Mouse (Mus musculus) left cerebral cortex, postnatal 25 days (tissue): ENCODE measurements around the gene St6galnac6. TPM values are rescaled to one million over a fixed set of nuclear protein-coding genes. Genes with fewer than 3 reads are reported as not detected.

Experiments
- DNase-seq, 2 experiments: peaks; one replicate each; pipeline ENCODE4 v3.0.0; 2022; ENCODE audit warnings: low spot score in 2 of 2, mixed read lengths in 1 of 2
- intact Hi-C: fragments of 180-260 bp; cut with DNase I; formaldehyde crosslinking; loops from one replicate; pipeline ENCODE4 v1.15.1; 2025
- total RNA-seq, 2 experiments: library from RNA; stranded (reverse); gene quantifications; 2 replicates each; pipeline ENCODE4 v1.2.3; 2021

The St6galnac6 gene
- total RNA-seq, 2 experiments from 2014 or later = 112 to 117 TPM

DNA sequence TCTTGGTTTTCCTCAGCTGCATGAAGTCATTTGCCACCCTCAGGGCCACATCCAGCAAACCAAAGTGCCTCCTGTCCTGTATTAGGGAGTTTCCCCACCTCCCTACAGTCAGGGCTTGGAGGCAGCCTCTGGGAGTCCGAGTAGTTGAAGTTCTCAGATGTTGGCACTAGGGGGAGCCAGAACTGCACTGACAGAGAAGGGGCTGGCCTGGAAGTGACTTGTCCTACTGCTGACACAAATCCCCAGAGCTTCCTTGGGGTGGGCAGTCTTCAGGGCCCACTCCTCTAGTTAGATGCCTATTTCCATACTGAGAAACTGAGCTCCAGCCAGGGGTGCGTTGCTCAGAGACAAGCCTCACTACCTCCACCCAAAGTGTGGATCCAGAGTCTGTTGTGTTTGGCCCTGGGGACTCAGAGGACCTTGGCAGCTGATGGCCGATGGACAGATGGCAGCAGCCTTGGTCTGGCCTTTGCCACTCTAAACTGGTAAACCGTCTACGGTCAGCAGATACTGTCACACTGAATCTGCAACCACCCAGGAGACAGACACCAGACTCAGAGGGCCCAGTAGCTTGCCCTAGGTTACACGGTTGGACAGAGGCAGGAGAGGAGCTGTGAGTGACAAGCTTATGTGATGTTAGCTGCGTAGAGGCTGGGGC lies 32.4 kb downstream of the St6galnac6 start:
- intact Hi-C loops = loop anchor here (1.0 kb wide), 1 partner anchor 57 kb away; no protein-coding TSS in a partner anchor
- peak; percentile 81 to 82 for DNase-seq

DNA sequence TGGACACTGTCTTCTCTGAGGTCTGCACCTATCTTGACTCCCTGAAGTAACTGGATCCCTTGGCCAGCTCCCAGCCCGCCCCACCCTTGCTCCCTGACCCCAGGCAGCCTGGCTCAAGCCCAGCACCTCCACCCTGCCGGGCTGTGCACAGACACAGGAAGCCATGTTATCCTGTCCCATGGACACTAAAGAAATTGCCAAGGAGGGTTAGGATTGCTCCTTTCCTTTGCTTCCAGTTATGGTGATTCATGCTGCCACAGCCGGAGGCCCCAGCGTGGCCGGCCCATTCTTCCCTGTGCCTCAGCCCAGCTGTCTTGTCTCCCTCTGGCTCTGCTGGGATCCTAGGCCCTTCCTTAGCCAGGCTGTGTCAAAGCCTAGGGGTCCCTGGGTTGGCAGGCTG lies 34.2 kb downstream of the St6galnac6 start:
- intact Hi-C loops = no loop called here
- no peak for DNase-seq

DNA sequence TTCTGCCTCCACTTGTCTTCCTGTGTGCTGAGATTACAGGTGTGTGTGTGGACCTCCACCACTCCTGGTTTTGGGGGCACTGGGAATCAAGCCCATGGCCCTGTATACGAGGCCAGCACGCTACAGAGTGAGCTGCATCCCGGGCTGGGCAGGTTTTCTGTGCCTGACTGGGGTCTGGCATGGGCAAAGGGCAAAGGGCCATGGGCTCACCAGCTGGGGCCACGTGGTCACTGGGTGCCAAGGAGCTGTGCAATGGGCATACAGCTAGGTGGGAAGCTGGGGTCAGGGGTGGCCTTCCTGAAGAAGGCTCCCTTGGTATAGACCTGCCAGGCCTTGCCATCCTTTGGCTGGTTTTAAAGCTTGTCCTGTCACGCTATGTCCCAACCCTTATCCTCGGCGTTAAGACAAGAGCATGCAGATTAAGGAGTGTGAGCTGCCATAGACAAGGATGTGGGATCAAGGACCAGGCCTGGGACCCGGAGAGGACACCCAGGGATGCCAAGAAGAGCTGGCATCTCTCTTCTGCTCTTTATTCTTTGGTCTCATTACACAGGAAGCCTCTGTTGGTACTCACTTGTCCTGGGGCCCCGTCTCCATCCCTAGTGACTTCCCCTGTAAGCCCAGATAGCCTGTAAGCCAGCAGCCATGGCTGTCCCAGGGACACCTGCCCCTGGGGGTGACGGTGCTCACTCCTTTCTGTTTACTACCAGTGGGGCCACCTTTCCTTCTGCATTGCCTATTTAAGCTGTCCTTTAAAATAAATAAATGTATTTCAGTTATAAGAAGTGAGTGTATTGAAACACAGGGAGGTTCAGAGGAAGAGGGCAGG lies 35.0 kb downstream of the St6galnac6 start:
- intact Hi-C loops = no loop called here
- no peak for DNase-seq

DNA sequence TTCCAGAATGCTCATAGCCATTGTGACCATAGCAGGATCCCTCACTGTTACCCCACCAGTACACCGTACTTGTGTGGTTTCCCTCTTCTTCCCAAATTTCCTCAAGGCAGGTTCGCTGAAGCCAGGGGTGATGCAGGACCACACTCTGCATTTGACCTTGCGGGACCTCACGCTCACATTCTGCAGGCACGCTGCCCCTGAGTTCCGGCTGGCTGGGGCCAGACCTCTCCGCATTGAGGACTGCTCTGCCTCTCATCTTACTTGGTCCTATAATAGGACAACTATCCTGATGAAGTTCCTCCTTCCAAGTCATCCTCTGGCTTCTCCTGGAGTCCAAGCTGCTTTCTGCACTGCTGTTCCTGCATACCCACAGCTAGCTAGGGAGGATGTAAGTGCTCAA lies 37.1 kb downstream of the St6galnac6 start:
- DNase-seq = no peak
- intact Hi-C loops = no loop called here

DNA sequence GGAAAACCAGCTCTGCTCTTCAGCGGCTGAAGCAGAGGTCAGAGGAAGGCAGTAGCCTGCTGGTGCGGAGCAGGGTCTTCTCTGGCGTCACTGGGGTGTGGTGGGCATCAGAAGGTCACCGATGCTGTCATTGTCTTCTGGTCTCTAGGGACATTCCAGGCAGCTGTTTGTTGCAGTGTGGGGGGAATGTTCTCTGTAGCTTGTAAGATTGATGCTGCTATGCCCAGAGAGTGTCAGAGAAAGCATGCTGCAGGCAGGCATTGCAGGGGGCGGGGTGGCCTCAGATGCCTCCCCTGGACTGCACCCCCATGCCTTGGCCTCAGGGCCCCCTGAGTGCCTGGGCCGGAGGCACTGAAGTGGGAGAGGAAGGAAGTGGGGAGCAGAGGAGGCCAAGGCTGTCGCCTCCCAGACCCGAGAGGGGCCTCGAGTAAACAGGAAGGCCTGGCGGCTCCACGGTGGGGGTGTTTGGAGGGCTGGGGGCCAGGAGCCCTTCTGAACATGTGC lies 38.3 kb downstream of the St6galnac6 start:
- intact Hi-C loops = no loop called here
- peak in 1 of 2 experiments; percentile 40 for DNase-seq

DNA sequence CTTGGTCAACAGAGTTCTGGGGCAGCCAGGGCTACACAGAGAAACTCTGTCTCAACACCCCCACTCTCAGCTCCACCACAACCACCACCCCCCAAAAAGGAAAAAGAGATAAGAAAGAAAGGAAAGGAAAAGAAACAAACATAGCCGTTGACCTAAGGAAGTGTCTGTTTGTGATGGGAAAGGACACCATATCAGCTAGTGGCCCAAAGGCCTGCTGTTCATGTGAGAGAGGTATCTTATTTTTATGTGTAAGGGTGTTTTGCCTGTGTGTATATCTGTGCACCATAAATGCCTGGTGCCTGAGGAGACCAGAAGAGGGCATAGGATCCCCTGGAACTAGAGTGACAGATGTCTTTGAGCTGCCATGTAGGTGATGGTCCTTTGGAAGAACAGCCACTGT lies 40.1 kb downstream of the St6galnac6 start:
- intact Hi-C loops = no loop called here
- DNase-seq = no peak

DNA sequence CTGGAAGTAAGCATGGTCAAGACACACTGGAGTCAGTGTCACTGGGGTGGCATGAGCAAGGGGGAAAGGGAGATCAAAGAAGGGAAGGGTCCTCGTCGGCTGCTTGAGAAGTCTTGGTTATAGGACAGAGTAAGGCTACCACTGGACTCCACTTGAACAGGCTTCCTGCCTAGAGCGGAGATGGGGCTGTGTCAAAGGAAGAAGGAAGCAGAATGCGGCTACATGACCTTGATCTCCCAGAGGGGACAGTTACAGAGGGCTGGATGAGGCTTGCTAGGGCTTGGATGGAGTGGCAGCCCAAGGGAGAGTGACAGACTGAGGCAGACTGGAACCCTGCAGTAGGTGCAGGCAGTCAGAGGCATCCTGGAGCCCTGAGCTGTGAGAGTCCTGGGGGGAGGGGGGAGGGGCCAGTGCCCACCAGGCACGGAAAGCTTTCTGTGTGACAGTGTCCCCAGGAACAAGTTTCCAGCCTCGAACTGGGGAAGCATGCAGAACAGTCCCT lies 41.1 kb downstream of the St6galnac6 start:
- intact Hi-C loops = no loop called here
- no peak for DNase-seq

DNA sequence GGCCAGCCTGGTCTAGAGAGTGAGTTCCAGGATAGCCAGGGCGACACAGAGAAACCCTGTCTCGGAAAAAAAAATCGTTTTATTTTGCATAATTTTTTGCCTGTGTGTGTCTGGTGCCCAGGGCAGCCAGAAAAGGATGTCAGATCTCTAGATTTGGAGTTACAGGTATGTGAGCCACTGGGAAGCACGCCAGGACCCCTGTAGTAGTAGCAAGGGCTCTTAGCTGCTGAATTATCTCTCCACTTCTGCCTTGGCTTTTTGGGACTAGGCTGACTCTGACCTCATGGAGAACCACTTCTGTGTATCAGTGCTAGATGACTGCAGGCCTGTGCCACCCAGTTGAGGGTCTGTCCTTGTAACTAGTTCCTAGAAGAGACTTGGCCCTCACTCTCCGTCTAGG lies 42.3 kb downstream of the St6galnac6 start:
- intact Hi-C loops = no loop called here
- DNase-seq = no peak

DNA sequence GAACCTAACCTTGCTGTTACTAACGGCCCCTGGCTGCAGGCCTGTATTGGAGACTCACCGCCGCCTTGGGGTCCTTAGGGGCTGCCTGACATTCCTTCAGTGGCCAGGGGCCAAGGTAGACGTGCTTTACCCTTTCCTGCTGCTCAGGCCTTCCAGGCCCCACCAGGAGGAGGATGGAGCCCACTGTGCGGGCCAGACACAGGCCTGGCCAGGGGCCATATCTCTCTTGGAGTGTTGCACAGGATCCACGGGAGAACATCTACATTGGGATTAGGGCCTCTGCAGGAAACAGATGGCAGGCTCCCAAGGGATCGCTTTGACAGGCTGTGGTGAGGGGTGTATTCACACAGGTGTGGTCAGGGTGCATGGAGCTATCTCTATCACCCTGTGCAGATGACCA lies 43.3 kb downstream of the St6galnac6 start:
- intact Hi-C loops = no loop called here
- no peak for DNase-seq

DNA sequence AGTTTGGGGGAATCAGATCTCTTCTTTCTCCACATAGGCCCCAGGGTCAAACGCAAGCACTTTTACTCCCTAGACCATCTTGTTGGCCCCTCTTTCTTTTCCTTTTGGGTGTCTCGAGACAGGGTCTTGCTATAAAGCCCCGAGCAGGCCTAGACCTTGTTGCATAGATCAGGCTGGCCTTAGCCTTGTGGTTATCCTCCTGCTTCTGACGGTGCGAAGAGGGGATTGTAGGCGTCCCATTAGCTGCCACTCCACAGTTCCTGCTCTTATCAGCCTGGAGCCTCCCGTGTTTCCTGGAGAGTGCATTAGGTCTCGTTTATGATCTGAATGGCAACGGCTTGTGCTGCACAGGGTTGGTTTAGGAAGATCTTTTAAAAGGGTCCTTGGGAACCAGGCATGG lies 44.6 kb downstream of the St6galnac6 start:
- no peak for DNase-seq
- intact Hi-C loops = no loop called here

DNA sequence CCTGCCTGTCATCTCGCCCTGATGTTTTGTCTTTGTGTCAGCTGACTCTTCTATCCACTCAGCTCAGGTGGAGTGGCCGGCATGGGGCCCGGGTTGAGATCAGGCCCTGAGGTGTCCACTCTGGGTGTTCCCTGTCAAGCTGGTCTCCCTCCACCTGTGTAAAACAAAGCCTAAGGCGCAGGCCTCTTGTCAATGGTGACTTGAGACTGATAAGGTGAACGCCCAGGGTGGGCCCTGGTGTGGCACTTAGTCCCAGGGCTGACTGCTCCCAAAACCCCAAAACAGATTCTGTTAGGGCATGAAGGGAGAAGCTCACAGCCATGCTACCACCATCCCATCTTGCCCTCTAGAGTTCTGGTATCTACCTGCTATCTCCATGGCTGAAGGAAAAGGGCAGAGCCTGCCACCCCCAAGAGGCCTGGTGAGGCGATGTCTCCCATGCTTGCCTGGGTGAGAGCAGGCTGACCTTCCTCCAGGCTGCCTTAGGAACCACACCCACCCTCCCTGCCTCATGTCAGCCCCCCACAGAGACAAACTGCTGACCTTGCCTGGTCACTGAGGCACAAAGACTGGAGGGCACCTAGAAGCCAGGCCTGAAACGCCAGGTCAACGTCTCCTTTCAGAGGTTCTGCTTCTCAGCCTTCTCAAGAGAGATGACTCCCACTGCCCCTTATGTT lies 45.4 kb downstream of the St6galnac6 start:
- DNase-seq = no peak
- intact Hi-C loops = no loop called here

DNA sequence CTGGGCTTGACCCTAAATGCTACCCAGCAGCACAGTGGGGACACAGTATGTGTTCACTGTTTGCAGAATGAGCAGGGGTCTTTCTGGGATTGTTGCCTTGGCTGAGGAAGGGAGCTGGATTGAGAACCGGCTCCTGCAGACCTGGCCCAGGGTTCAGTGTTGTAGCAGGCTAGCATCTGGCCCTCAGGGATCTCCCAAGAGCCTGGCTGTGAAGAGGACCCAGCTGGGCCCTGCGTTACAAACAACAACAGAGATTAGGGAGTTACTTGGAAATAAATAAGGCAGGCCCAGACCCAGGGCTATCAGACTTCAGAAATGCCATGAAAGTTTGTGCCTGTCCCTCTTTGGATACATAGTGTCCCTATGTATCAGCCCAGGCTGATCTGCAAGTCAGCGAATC lies 46.1 kb downstream of the St6galnac6 start:
- intact Hi-C loops = no loop called here
- no peak for DNase-seq

DNA sequence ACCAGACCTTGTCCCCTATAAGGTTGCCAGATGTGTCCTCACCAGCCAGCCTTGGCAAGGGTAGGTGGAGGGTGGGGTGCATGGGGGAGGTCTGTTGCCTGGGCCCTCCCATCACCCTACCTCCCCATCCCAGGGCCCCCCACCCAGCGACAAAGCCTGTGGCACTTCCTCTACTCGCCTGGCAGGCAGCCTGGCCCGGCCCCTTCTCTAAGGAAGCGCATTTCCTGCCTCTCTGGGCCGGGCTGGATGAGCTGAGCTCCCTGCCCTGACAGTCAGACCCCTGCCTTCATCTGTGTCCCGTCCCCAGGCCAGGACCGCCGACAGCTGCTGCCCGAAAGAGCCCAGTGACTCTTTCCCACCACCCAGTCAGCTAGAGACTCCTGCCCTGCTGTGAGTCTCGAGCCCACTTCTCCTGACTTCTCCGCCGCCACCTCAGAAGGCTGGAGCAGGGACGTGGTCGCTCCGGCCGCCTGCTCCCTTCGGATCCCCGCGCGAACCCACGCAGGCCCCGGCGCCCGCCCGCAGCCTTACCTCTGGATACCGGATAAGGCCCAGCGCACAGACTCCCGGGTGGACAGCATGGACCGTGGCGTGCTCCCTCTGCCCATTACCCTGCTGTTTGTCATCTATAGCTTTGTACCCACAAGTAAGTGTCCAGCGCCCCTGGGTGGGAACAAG lies 47.0 kb downstream of the St6galnac6 start, which contains the start of gene Eng:
Gene Eng (plus strand): TSS at position 217 of the 678 bp plus-strand sequence.
- intact Hi-C loops = no loop called here
- DNase-seq = no peak

DNA sequence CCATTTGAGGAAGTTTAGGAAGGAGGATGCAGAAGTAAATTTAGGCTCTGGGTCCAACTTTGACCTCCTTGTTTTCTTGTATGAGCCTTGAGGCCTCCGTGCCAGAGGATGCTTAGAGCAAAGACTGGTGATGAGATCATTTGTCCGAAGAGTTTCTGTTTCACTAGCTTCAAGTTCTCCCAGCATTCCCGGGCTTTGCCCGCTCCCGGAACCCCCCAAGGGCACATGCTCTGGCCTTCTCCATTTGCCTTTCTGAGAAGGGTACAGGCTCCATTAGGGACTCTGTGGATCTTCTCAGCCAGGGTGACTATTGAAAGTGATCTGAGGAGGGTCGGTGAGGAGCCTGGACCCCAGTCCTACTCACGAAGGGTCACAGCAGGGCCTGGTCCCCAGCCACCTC lies 47.9 kb downstream of the St6galnac6 start:
- intact Hi-C loops = no loop called here
- no peak for DNase-seq

DNA sequence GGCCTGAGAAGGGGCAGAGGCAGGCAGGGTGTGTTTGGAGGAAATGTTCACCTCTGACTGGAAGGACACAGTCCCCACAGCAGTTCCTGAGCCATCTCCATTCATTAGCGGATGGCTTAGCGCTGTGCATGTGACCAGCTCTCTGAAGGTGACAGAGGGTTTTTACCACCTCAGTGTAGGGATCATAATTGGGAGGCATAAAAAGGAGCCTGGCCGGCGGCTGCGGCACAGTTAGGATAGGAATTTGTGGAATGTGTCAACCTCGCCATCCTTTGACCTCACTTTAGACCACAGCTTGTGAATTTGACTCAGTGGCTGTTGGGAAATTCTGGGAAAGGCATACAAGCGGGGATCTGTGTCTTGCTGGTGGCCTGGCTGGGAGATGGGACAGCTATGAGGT lies 54.3 kb downstream of the St6galnac6 start:
- DNase-seq = no peak
- intact Hi-C loops = no loop called here

DNA sequence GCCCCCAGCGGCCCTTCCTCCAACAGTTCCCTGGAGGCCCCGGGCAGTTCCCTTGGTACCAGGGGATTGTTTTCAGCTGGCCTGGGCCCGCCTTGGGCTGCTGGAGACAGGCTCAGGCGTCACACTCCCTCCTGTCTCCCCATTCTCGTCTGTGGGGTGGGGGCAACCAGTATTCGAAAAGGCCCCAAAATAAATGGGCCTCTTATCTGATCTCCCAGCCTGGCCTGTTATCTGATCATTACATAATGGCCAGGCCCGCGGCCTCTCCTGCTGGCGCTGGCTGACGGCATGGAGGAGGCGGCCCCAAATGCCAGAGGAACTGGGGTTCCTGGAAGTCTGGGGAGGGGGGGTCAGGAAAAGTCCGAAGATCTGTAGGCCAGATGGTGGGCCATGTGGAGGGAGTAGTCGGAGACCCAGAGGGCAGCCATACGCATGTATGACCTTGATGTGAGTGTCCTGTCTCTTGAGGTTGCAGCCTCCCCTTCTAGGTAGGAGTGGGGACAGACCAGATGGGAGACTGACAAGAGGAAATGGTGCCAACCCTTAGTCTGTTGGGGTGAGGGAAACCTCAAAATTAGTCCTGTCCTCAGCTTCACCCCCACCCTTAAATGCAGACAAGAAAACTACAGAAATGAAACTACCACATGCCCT lies 55.4 kb downstream of the St6galnac6 start:
- intact Hi-C loops = no loop called here
- no peak for DNase-seq

DNA sequence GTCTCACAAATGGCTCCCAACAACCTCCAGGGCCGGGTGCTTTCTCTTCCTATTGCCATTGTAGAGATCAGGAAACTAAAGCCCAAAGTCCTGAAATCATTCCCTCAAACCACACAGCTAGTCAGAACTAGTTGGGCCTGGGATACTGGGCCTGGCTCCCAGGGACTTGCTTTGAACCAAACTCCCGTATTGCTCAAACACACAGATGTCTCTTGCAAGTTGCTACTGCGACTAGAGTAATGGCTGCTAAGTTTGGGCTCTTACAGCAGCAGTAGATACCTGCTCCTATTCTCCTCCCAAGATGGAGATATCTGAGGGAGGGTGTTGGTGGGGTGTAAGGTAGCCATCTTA lies 55.9 kb downstream of the St6galnac6 start:
- intact Hi-C loops = no loop called here
- DNase-seq = no peak

DNA sequence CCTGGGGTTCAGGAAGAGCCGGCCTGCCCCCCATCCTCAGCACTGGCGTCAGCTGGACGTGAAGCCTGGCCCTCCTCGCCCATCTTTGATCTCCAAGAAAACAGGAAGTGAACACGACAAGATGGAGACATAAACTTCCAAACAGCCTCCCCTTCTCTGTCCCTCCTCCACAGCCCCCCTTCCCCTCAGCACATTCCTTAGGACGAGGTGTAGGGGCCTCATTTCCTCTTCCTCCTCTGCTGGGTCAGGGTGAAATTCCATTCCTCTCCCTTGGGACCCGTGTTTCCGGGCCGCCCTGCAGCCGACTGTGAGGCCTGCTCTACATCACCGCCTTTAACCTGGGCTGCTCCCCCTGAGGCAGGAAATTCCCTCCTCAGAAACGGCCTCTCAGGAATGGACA lies 56.3 kb downstream of the St6galnac6 start:
- DNase-seq = no peak
- intact Hi-C loops = no loop called here

DNA sequence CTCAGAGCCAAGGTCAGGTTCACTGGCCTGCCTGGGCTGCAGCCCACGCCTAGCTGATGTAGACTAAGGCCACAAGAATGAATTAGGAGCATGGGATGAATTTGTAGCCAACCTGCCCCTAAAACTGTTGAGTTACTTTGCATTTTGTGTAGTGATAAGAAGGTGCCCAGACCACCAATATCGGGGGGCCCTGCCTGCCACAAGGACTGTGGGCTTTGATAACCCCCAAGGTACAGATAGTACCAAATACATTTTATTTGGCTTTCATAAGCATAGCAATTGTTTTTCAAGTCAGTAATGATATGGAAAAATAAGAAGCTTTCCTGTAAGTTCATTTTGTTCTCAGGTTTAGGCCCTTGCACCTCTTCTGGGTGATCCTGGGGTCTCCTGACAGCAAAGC lies 59.4 kb downstream of the St6galnac6 start:
- intact Hi-C loops = no loop called here
- DNase-seq = no peak
